Mouse (Mus musculus): Measurements from ENCODE around the gene Cyp46a1.

GRCm38 (mm10) chr12:108309116-108309794, 24.9 kb upstream of the Cyp46a1 start:
- TF ChIP-seq CTCF (conservative IDR thresholded peaks at IDR 0.05; ENCODE audit: low read length) (no peak), NANOG (IDR thresholded peaks at IDR 0.05; ENCODE audit: borderline replicate concordance, low read length) (no peak)
